16 mouse cellular contexts compared by ENCODE assay signal in genomic region chr10:19459053-19459452, GRCm38 (mm10).
A peak's percentile ranks its signal among the peaks of the same experiment; 100 is the strongest.
DNase-seq lines count a peak whose midpoint lies in the region; ATAC-seq lines count a peak whose summit lies in the region.
"Had no signal": no experiment of that assay in that cellular context is flagged by ENCODE, and none has a peak within 500 bp of the region (broad histone marks: within the 10 kb centered on the region; RNA-seq: fewer than 3 reads in every experiment).

No protein-coding gene starts in this region.

- 0 out of 2 replicates have a peak, but pooled peaks have one; percentile 33 for ATAC-seq in forebrain, embryonic 12.5 days (ENCODE audit: low FRiP score)
- ATAC-seq in forebrain, embryonic 13.5 days, result 0 out of 2 replicates have a peak, but pooled peaks have one; percentile 4
- no peak for ATAC-seq in hindbrain, embryonic 14.5 days (ENCODE audit: low FRiP score)
- ATAC-seq in midbrain, embryonic 15.5 days (replicated peaks), result 0 out of 2 replicates have a peak, but pooled peaks have one; percentile 17
- ATAC-seq: intestine, embryonic 16.5 days; lung, postnatal 0 days had no signal

- H3K4me3 ChIP-seq in forebrain, embryonic 12.5 days (replicated peaks), result no peak overlapping the region
- no peak overlapping the region; the same call in 1 of the 2 replicates for H3K4me3 ChIP-seq in forebrain, embryonic 10.5 days
- H3K4me3 ChIP-seq in forebrain, embryonic 13.5 days, result no peak overlapping the region
- H3K4me3 ChIP-seq in hindbrain, embryonic 14.5 days (replicated peaks; ENCODE audit: low read length), result 0 out of 2 replicates have a peak overlapping the region, but pooled peaks have one; percentile 13
- peak overlapping the region; percentile 22 for H3K4me3 ChIP-seq in midbrain, embryonic 15.5 days
- no peak overlapping the region for H3K4me3 ChIP-seq in embryonic facial prominence, embryonic 10.5 days
- H3K4me3 ChIP-seq: heart, adult 2 months; limb, embryonic 12.5 days had no signal

- peaks cover 11% of the 10 kb centered on the region for H3K4me1 ChIP-seq in forebrain, embryonic 12.5 days
- peaks cover 7% of the 10 kb centered on the region for H3K4me1 ChIP-seq in forebrain, embryonic 10.5 days
- H3K4me1 ChIP-seq in forebrain, embryonic 13.5 days, result peaks cover 17% of the 10 kb centered on the region
- H3K4me1 ChIP-seq in hindbrain, embryonic 14.5 days (replicated peaks; ENCODE audit: control insufficient read depth, insufficient read depth, low read length), result no peaks in the 10 kb centered on the region
- peaks cover 2% of the 10 kb centered on the region; the same call in 1 of the 2 replicates for H3K4me1 ChIP-seq in midbrain, embryonic 15.5 days
- H3K4me1 ChIP-seq in embryonic facial prominence, embryonic 10.5 days, result 0 out of 2 replicates have a peak, but pooled peaks cover 3% of the 10 kb centered on the region

- DNase-seq in forebrain, embryonic 10.5 days (ENCODE audit: extremely low spot score, low spot score), result no peak
- DNase-seq in hindbrain, embryonic 14.5 days (ENCODE audit: low spot score), result no peak
- DNase-seq in embryonic facial prominence, embryonic 10.5 days (ENCODE audit: low spot score), result no peak
- no peak for DNase-seq in heart, adult 9 months (ENCODE audit: low spot score in 2 of 2)
- DNase-seq in ovary, postnatal 10 days (ENCODE audit: low spot score), result no peak
- DNase-seq: adrenal gland, postnatal 14 days; cerebellum, adult 9-11 months; heart, adult 2 months; heart, postnatal 14 days had no signal

- H3K9me3 ChIP-seq in forebrain, embryonic 12.5 days, result no peaks in the 10 kb centered on the region
- no peaks in the 10 kb centered on the region for H3K9me3 ChIP-seq in forebrain, embryonic 10.5 days
- H3K9me3 ChIP-seq in forebrain, embryonic 13.5 days (replicated peaks), result no peaks in the 10 kb centered on the region
- H3K9me3 ChIP-seq in hindbrain, embryonic 14.5 days (ENCODE audit: control insufficient read depth, low read length), result no peaks in the 10 kb centered on the region
- H3K9me3 ChIP-seq in midbrain, embryonic 15.5 days, result no peaks in the 10 kb centered on the region
- H3K9me3 ChIP-seq in embryonic facial prominence, embryonic 10.5 days, result no peaks in the 10 kb centered on the region
- H3K9me3 ChIP-seq: limb, embryonic 12.5 days had no signal

- WGBS in forebrain, embryonic 12.5 days, result 30% methylated on average over 11 of the region's 11 CpGs
- WGBS in forebrain, embryonic 10.5 days, result 49% methylated on average over 11 of the region's 11 CpGs
- WGBS in forebrain, embryonic 13.5 days, result 22% methylated on average over 11 of the region's 11 CpGs
- WGBS in hindbrain, embryonic 14.5 days, result 13% methylated on average over 11 of the region's 11 CpGs
- 11% methylated on average over 11 of the region's 11 CpGs for WGBS in midbrain, embryonic 15.5 days
- WGBS in embryonic facial prominence, embryonic 10.5 days, result 61% methylated on average over 11 of the region's 11 CpGs

- H3K9ac ChIP-seq in forebrain, embryonic 12.5 days, result no peak overlapping the region
- H3K9ac ChIP-seq in forebrain, embryonic 13.5 days, result no peak overlapping the region
- H3K9ac ChIP-seq in hindbrain, embryonic 14.5 days, result peak overlapping the region; percentile 50; the same call in 1 of the 2 replicates
- no peak overlapping the region for H3K9ac ChIP-seq in midbrain, embryonic 15.5 days
- H3K9ac ChIP-seq: limb, embryonic 12.5 days; liver, embryonic 14.5 days had no signal

- H3K4me2 ChIP-seq in forebrain, embryonic 12.5 days, result peak overlapping the region; percentile 33
- H3K4me2 ChIP-seq in forebrain, embryonic 13.5 days, result peak overlapping the region; percentile 43
- peak overlapping the region; percentile 44 for H3K4me2 ChIP-seq in hindbrain, embryonic 14.5 days (replicated peaks)
- peak overlapping the region; percentile 48 for H3K4me2 ChIP-seq in midbrain, embryonic 15.5 days
- H3K4me2 ChIP-seq: limb, embryonic 12.5 days had no signal

- no peaks in the 10 kb centered on the region; the same call in 1 of the 2 replicates for H3K27me3 ChIP-seq in forebrain, embryonic 12.5 days
- peaks cover 66% of the 10 kb centered on the region for H3K27me3 ChIP-seq in forebrain, embryonic 10.5 days (ENCODE audit: poor library complexity, severe bottlenecking)
- H3K27me3 ChIP-seq in forebrain, embryonic 13.5 days, result no peaks in the 10 kb centered on the region
- peaks cover 74% of the 10 kb centered on the region for H3K27me3 ChIP-seq in hindbrain, embryonic 14.5 days (ENCODE audit: control insufficient read depth, insufficient read depth, low read length)
- no peaks in the 10 kb centered on the region for H3K27me3 ChIP-seq in midbrain, embryonic 15.5 days (replicated peaks)
- peaks cover 67% of the 10 kb centered on the region for H3K27me3 ChIP-seq in embryonic facial prominence, embryonic 10.5 days (replicated peaks; ENCODE audit: low read depth, poor library complexity, severe bottlenecking)
- H3K27me3 ChIP-seq: limb, embryonic 12.5 days had no signal

- H3K36me3 ChIP-seq in forebrain, embryonic 12.5 days (replicated peaks), result no peaks in the 10 kb centered on the region
- H3K36me3 ChIP-seq in forebrain, embryonic 10.5 days (replicated peaks), result no peaks in the 10 kb centered on the region
- H3K36me3 ChIP-seq in forebrain, embryonic 13.5 days (ENCODE audit: poor library complexity, severe bottlenecking), result no peaks in the 10 kb centered on the region
- H3K36me3 ChIP-seq in hindbrain, embryonic 14.5 days (replicated peaks; ENCODE audit: control insufficient read depth, insufficient read depth), result no peaks in the 10 kb centered on the region
- H3K36me3 ChIP-seq in midbrain, embryonic 15.5 days (replicated peaks), result no peaks in the 10 kb centered on the region
- no peaks in the 10 kb centered on the region for H3K36me3 ChIP-seq in embryonic facial prominence, embryonic 10.5 days (replicated peaks)
- H3K36me3 ChIP-seq: limb, embryonic 12.5 days had no signal

- H3K27ac ChIP-seq in forebrain, embryonic 12.5 days, result no peak overlapping the region
- H3K27ac ChIP-seq in forebrain, embryonic 10.5 days, result no peak overlapping the region
- H3K27ac ChIP-seq in forebrain, embryonic 13.5 days, result no peak overlapping the region
- H3K27ac ChIP-seq in hindbrain, embryonic 14.5 days, result no peak overlapping the region
- H3K27ac ChIP-seq in midbrain, embryonic 15.5 days, result no peak overlapping the region
- no peak overlapping the region for H3K27ac ChIP-seq in embryonic facial prominence, embryonic 10.5 days (replicated peaks)
- H3K27ac ChIP-seq: heart, adult 2 months; limb, embryonic 12.5 days; liver, embryonic 14.5 days had no signal

Comparison
In these comparisons a context has a peak if more than half of its experiments do, and no peak if none do; other contexts are left out.
1. H3K4me3 ChIP-seq: peak in hindbrain, embryonic 14.5 days (single experiment) and midbrain, embryonic 15.5 days (single experiment); none in forebrain, embryonic 12.5 days (single experiment), forebrain, embryonic 10.5 days (single experiment), forebrain, embryonic 13.5 days (single experiment) and embryonic facial prominence, embryonic 10.5 days (single experiment).
2. Peak in every context shown above with its lines, with median percentiles within 50 percentile points of each other: H3K4me2 ChIP-seq.